Mouse (Mus musculus) urinary bladder, postnatal 4 days (tissue): ENCODE results near the gene Ptprm.

ENCODE experiments used
- DNase-seq, 2 experiments: peaks; one replicate each; pipeline ENCODE4 v3.0.0; 2021 to 2022; ENCODE audit warnings: low spot score in 2 of 2

Ptprm gene

GRCm38 (mm10) chr17:67343471-67343870, 10.8 kb downstream of the Ptprm start:
- DNase-seq: no peak

GRCm38 (mm10) chr17:67343006-67343405, 11.3 kb downstream of the Ptprm start:
- no peak for DNase-seq

DNA sequence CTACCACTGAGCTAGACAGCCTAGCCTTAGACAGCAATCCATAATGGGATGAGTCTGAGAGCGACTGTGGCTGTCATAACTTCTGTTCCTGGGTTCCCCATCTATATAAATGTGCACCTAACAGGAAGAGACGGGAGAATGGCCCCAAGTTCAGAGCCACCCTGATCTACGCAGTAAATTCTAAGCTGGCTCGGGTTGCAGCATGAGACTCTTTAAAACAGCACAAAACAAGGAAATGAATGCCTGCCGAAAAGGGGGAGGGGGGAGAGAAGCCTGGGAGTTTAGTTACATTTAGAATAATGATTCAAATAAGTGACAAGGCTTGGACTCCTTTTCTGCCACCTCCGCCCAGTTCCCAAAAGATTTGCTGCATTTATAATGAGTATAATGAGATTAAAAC, 13.9 kb downstream of the Ptprm start:
- no peak for DNase-seq

- no peak for DNase-seq
These were observed 14.7 kb downstream of the Ptprm start for GRCm38 (mm10) chr17:67339569-67339968.

GRCm38 (mm10) chr17:67334310-67334709, 19.9 kb downstream of the Ptprm start:
- no peak for DNase-seq

GRCm38 (mm10) chr17:67329435-67329834, 24.8 kb downstream of the Ptprm start:
- no peak for DNase-seq

DNA sequence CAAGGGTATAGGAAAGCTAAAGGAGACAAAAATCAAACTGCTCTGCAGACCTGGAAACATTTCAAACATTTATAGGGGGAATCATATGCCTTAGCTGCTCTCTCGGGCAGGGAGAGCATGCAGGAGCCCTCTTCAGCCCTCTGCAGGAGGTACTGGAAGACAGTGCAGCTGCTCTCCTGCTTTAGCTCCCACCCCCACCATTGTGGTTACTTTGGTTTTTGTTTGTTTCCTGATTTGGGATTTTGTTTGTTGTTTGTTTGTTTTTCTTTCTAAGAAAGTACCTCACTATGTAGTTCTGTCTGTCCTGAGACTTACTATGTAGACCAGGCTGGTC, 29.8 kb downstream of the Ptprm start:
- no peak for DNase-seq

- DNase-seq: no peak
These were observed 30.3 kb downstream of the Ptprm start for GRCm38 (mm10) chr17:67323777-67324498.

GRCm38 (mm10) chr17:67314491-67315205, 39.6 kb downstream of the Ptprm start:
- DNase-seq: no peak

DNA sequence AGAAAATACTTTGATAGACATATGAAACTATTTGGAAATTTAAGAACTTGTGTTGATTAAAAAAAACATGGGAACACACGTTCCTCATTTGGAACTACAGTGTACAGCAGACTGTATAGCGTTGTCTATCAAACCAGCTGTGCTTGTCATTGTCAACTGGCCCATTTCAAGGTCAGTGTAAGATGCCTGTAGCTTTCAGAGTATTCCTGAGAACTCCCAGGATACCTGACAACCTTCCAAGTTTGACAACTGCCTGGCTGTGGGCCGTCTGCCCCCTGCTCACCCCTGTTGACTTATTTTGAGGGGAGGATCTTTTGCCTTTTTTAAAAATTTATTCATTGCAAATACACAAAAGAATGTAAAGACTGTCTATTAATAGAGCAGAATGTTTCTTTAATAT, 45.8 kb downstream of the Ptprm start:
- DNase-seq: no peak

DNA sequence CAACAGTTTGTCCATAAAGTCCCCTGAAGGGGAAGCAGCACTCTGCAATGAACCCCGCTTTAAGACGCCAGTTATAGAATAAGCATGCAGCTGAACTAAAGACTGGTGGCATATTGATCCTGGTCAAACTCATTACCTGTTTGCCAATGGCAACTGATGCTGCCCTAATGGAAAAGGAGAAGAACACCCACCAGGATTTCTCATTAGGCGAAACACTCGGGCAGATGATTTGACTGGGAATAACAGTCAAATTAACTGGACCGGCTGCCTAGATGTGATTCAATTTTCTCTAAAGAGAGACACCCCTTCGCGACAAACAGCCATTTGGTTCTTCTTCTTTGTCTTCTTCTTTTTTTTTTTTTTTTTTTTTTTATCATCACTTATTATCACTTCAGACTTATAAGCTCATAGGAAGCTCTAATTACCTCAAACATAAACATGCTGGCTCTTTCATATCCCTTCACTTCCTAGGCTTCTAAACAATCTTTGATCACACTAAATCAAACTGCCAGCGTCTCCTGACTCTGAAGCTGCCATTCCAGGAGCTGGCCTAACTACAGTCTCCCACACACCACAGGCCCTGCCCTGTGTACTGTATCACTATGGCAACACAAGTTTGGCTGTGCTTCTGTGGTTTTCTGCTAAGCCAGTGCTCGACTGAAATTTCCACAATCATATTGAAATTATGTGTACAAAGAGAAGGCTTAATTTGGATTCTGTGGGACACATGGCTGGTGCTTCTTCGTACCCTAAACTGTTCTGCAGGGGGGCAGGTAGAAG, 48.0 kb downstream of the Ptprm start:
- no peak for DNase-seq

GRCm38 (mm10) chr17:67304831-67305230, 49.4 kb downstream of the Ptprm start:
- DNase-seq: no peak

GRCm38 (mm10) chr17:67303326-67304099, 50.7 kb downstream of the Ptprm start:
- DNase-seq: no peak

DNA sequence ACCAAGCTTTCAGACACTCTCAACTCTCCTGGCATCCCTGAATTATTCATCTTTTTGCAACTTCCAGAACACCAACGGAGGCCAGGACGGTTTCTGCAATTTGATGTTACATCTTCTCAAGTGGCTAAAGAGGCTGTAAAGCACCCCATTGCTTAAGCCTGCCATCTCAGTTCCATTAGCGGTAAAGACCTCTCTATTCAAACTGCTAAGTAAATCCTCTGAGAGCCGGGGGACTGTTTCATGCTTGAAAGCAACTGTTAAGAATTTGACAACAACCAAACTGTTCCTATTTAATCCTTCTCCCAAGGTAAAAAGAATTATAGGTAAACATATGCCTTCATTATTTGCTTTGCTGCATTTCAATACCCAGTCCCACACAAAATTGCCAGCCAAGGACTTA, 51.7 kb downstream of the Ptprm start:
- DNase-seq: no peak

GRCm38 (mm10) chr17:67302074-67302473, 52.2 kb downstream of the Ptprm start:
- no peak for DNase-seq

DNA sequence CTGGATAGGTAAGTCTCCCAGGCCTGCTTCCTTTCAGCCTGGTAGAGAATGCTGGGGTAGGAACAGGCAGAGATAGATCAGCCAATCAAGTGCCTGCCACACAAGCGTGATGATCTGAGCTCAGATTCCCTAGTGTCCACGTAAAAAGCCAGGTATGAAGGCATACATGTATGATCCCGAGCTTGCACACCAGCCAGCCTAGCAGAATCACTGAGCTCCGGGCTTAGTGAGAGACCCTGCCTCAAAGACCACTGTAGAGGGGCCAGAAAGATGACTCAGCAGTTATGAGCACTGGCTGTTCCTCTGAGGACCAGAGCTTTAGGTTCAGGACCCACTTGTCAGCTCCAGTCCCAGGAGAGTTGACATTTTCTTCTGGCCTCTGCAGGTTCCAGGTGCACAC, 52.9 kb downstream of the Ptprm start:
- DNase-seq: no peak

- DNase-seq: no peak
These were observed 55.9 kb downstream of the Ptprm start for GRCm38 (mm10) chr17:67298269-67298798.

- DNase-seq: no peak
These were observed 57.4 kb downstream of the Ptprm start for GRCm38 (mm10) chr17:67296604-67297595.

DNA sequence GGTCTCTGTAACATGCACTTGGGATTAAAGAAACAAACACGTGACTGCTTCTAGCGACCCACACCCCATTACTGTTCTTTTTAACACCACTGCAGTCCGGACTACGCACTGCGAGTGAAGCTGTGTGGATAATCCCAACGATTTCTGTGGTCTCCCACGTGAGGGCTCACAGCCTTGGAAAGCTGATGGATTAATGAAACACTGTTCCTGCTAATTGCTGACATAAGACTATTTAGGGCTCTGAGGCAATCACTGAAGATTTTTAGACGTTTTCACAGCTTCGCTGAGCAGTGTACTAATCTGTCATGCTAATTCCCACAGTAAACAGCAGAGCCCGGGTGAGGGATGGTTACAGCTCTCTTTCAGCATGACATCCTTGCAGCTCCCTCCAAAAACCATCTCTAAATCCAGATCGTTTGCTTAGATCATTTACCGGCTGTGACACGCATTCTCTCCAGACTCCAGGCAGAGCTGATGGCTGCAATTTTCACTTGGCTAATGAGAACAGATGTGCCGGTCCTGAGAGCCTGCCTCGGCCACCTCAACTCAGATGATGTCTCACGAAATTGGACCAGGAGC, 63.5 kb downstream of the Ptprm start:
- peak in 1 of 2 experiments; percentile 45 for DNase-seq

DNA sequence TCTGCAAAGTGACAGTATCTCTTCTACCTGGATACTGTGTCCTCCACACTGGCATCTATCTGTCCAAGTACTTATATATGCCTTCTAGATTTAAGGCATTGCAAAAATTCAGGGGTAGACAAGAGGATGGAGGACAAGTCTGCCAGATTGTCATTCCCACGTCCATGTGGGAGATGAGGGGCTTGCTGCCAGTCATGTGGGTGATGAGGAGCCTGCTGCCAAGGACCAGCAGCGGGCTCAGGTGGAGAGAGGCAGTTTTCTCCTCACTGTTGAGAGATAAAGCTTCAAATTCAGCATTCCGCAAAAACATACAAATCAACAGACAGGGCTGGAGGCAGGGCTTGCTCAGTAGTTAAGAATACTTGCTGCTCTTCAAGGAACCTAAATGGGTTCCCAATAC, 66.8 kb downstream of the Ptprm start:
- DNase-seq: peak in 1 of 2 experiments; percentile 41
